Mouse (Mus musculus) brain, embryonic 14.5 days (tissue): ENCODE results near the gene Pacs2. TPM values are rescaled to one million over a fixed set of nuclear protein-coding genes. Genes with fewer than 3 reads are reported as not detected.

Experiments
- DNase-seq: peaks from one replicate; pipeline ENCODE4 v3.0.0-alpha.2; 2011; ENCODE audit warnings: low read depth
- CTCF ChIP-seq: fragments of 200-500 bp; IDR thresholded peaks from 2 replicates; pipeline ENCODE4 v1.5.1; 2012; ENCODE audit warnings: inconsistent platforms, mild to moderate bottlenecking, moderate library complexity, borderline replicate concordance; ENCODE audit not compliant: insufficient read depth, insufficient read length; ENCODE audit errors: extremely low read depth
- POLR2A ChIP-seq: fragments of 200-500 bp; IDR thresholded peaks from 2 replicates; pipeline ENCODE4 v1.6.1; 2012; ENCODE audit warnings: mild to moderate bottlenecking, inconsistent platforms, borderline replicate concordance; ENCODE audit not compliant: poor library complexity, insufficient read depth, insufficient read length, severe bottlenecking; ENCODE audit errors: extremely low read depth
- polyA plus RNA-seq: library from polyadenylated mRNA; depleted of rRNA; stranded (reverse); fragments of >200 nt; gene quantifications from 2 replicates; pipeline ENCODE4 v1.2.3, GENCODE M21; 2012

Pacs2 gene
- polyA plus RNA-seq, 1 experiment: 109 TPM

DNA sequence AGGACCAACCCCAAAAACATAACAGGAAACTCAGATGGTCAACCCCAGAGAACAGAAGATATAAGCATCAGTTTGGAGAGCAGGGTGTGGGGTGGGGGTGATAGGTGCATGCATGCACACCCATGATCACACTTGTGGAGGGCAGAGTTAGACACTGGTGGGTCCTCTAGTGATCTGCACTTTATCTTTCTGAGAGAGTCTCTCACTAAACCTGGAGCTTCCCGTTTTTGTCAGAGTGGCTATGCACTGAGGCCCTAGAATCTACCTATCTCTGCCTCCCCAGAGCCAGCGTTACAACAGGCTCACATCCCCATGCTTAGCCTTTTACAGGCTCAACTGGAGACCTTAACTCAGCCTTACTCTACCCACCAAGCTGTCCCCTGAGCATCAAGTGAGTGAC is 22.9 kb upstream of the Pacs2 start:
- TF ChIP-seq POLR2A (no peak), CTCF (no peak)
- DNase-seq: no peak

DNA sequence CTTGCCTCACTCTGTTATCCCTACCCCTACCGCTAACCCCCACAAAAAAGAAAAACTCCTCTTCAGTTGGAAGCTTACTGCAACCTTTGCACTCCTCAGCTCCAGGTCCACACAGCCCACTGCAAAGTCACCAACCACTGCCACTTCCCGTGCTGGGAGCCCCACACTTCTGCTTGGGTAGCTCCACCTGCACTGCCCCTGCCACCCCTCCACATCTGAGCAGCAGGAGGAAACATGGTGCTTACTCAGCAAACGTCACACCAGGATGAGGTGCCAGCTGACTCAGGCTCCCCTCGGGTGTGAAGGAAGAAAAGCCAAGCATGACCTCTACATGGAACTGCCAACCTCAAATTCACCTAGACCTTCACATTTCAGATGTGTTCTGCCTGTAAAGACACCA is 20.2 kb upstream of the Pacs2 start:
- DNase-seq: no peak
- TF ChIP-seq CTCF (no peak), POLR2A (no peak)

DNA sequence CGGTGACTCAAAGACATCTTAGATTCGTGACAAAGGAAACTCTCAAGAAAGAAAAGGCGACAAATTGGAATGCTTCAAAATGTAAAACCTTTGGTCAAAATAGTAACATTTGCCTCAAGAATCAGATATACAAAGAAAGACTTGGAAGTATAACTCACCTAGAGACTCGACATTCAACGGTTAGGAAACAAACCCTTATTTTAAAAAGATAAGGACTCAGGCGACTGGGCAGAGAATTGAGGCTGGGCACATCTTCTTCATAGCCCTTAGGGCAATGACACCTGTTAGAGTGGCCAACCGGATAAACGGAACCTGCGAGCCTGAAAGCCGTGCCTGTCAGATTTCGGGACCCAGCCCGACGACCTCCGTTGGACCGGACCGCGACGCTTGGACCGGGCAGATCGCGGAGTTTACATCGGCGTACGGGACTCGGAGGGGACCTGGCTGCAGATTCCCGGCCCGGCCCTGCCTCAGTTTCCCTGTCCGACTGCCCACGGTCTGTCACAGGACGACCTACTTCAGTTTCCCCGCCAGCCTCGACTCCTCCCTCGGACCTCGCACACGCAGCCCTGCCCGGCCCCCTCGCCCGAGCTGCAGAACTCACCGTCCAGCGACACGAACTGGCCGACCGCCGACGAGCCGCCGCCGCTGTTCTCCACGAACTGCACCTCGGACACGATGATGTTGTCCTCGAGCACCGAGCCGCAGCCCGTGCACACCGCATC is 14.6 kb upstream of the Pacs2 start:
- TF ChIP-seq POLR2A (no peak), CTCF (no peak)

DNA sequence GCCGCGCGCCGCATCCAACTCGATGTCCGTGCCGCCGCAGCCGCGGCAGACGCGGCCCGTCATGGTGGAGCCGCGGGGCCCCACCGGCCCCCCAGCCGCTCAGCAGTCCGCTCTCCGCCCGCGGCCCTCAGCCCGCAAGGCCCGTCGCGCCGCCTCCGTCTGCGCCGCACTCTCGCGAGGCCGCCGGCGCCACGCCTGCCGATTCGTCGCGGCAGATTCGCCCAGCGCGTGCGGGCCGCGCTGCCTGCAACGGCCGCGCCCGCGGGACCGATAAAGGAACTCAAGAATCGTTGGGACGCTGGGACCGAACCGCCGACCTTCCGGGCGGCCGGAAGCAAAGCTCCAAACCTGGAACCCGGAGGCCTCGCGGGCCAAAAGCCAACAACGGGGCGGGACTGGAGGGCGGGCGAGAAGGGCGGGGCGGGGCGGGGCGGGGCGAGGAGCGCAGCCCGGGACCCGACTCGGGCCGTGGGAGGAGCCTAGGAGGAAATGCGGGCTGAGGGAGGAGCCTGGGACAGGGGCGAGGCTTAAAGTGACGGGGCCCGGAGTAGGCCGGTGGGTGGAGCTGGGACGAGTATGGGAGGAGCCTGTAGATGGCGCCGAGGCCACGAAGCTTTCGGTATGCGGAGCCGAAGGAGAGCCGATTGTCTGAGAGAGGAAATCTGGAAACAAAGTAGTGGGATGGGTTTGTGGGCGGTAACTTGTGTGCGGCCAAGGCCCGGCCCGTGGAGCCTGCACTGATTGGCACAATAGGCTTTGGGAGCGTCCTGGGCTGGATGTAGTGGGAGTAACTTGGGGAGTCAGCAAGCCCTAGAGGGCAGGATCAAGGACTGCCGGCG is 13.8 kb upstream of the Pacs2 start, which contains the start of gene Brf1:
Gene Brf1, minus strand, starts transcription at position 411 of the 839 bp plus-strand sequence.
- TF ChIP-seq POLR2A: peak; percentile 93
- TF ChIP-seq CTCF: no peak
- peak; percentile 99 for DNase-seq

More for the DNA sequence above, 14.6 kb upstream of the Pacs2 start:
- no peak for DNase-seq

DNA sequence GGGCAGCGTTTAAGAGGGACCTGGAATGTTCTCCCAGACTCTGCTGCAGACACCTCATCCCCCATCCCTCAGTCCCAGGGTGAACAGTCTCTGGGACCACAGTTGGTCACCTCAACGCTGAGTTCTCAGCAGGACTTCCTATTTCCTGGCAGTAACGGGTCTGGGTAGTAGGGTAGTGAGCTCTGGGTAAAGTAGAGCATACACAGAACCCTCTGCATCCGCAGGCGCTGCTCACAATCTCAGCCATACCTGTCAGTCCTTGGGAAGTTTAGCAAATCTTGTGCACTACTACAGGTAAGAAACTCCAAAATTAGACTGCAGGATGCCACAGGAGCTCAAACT is 13.2 kb upstream of the Pacs2 start:
- no peak for TF ChIP-seq CTCF
- TF ChIP-seq POLR2A: no peak

DNA sequence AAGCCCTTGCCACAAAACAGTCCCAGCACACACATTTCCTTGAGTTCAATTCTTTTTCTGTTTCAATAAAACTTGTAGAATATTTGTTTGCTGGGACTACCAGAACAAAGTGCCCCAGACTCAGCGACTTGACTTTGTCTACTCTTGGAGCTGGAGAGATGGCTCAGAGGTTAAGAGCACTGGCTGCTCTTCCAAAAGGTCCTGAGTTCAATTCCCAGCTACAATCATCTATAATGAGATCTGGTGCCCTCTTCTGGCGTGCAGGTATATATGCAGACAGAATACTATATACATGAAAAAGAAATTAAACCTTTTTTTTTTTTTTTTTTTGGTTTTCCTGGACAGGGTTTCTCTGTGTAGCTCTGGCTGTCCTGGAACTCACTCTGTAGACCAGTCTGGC is 11.6 kb upstream of the Pacs2 start:
- no peak for TF ChIP-seq POLR2A
- no peak for TF ChIP-seq CTCF
- DNase-seq: no peak

More for the DNA sequence above, 13.2 kb upstream of the Pacs2 start:
- no peak for DNase-seq

DNA sequence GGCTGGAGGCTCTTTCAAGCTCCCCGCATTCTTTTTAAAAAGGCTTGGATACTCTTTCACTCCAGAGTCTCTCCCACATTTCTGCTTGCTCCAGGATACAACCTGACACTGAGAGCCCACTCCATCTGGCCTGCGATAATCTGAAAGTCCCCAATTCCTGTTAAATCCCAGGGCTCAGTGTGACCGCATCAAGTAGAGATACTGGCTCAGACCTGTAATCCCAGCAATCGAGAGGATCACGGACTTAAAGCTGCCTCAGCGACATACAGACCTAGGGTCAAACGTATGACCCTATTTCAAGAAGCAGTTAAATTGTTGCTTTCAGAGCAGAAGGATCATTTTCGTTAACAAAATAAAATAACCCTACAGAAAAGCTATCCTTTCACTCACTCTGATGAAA is 10.3 kb upstream of the Pacs2 start:
- TF ChIP-seq CTCF: no peak
- no peak for TF ChIP-seq POLR2A
- no peak for DNase-seq

DNA sequence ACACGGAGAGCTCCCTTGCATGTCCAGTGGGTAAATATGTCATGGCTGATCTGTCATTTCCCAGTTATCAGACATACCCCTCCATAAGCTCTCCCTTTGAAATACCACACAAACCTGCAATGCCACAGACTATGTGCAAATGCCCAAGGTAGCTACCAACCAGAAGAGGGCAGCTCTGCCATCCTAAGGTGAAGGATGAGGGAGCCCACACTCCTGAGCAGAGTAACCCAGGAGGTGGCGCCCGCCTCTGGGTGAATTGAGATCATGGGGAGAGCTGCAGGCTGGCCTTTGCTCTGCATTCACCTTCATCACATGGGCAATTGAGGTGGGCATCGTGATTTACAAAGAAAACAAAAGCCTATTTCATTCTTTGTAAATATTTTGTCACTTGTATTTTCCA is 9.3 kb upstream of the Pacs2 start:
- TF ChIP-seq CTCF (peak; percentile 40; the same call in 1 of the 2 replicates), POLR2A (no peak)
- peak; percentile 49 for DNase-seq

DNA sequence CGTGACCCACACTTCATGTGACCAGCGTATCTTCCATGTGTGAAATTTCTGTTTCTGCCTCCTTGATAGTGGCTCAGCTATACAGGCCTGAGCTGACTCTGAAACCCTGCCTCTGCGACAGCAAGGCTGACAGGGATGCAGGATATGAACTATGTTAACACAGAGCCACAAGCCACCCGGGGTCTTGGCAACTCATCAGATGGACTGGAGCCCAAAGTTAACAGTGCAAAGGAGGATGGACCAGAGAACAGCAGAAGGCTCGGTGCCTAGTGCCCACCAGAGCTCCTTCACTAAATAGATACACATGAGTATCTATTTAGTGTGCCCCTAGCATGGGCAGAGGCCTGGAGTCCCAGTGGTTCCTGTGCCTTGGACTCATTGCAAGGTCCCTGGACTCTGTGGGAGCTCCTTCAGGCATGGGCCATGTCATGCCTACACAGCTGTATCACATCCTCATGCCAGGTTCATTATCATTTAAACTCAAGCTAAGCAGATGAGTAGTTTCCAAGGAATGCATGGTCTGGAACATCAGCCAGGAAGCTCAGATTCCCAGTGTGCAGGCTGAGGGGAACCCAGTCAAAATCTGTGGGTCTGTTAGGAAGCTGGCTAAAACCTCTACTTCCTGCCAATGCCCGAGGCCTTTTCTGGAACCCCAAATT is 2.5 kb upstream of the Pacs2 start:
- no peak for DNase-seq
- no peak for TF ChIP-seq CTCF
- no peak for TF ChIP-seq POLR2A

DNA sequence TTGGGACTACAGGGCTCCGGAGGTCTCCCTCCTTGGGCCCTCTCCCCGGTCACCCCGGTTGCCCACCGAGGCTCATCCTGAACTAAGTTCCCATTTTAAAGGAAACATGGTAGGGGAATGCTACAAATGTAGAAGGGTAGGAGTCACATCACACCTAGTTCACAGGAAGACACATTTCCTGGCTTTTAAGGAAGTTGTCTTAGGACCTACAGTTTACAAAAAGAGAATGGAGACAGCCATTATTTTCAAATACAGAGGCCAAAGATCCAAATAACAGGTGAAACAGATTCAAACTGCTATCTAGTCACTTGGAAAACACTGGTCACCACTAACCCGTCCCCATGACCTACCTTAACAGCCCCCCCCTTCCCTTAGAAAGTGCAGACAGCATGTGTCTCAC is 1.9 kb upstream of the Pacs2 start:
- TF ChIP-seq CTCF: no peak
- no peak for TF ChIP-seq POLR2A
- no peak for DNase-seq

DNA sequence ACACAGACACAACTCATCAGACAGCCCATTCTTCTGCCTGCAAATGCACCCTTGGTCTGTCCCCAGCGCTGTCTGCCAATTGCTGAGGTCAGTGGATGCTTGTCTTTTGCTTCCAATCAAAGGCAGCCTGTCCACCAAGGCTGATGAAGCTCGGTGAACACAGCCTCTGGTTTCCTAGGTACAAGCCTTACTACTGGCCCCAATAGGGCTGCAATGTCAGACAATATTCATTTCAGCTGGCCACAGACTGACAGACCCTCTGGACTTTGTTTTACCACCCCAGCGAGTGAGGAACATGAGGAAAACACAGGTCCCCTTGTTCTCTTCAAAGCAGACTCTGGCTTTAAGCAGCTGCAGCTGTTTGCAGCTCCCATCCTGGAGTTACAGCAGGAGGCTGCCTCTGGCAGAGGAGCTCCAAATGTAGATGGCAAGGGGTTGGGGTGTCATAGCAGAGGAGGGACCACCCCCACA is 1.3 kb upstream of the Pacs2 start:
- TF ChIP-seq CTCF (no peak), POLR2A (no peak)
- no peak for DNase-seq
